Mouse (Mus musculus) kidney, adult 2 months (tissue): ENCODE results near the gene Robo3. TPM values are rescaled to one million over a fixed set of nuclear protein-coding genes. Genes with fewer than 3 reads are reported as not detected.

ENCODE experiments used
- DNase-seq: peaks from one replicate; pipeline ENCODE4 v3.0.0; 2021
- H3K27ac ChIP-seq: fragments of 200-500 bp; 2 replicates; pipeline ENCODE4 v1.5.1; 2012; ENCODE audit warnings: low read depth, low read length, control low read depth, inconsistent platforms; ENCODE audit not compliant: insufficient read depth
- H3K27me3 ChIP-seq: fragments of 200-500 bp; replicated peaks from 2 replicates; pipeline ENCODE4 v1.6.1; 2012; ENCODE audit warnings: mild to moderate bottlenecking, moderate library complexity, low read length, inconsistent platforms; ENCODE audit not compliant: control insufficient read depth, insufficient read depth
- H3K36me3 ChIP-seq: fragments of 200-500 bp; 2 replicates; pipeline ENCODE4 v1.6.1; 2012; ENCODE audit warnings: mild to moderate bottlenecking, moderate library complexity, low read length, inconsistent platforms; ENCODE audit not compliant: control insufficient read depth, insufficient read depth
- H3K4me1 ChIP-seq: fragments of 200-500 bp; 2 replicates; pipeline ENCODE4 v1.6.1; 2011; ENCODE audit warnings: low read length; ENCODE audit not compliant: control insufficient read depth, insufficient read depth
- H3K4me3 ChIP-seq: fragments of 200-500 bp; 2 replicates; pipeline ENCODE4 v1.5.1; 2011; ENCODE audit warnings: mild to moderate bottlenecking, low read depth, low read length, control low read depth; ENCODE audit not compliant: insufficient read depth
- CTCF ChIP-seq: fragments of 200-500 bp; conservative IDR thresholded peaks from 2 replicates; pipeline ENCODE4 v1.5.1; 2011; ENCODE audit warnings: low read depth, mild to moderate bottlenecking, control low read depth, low read length, moderate library complexity, mixed read lengths; ENCODE audit not compliant: insufficient read depth, insufficient read length
- POLR2A ChIP-seq: fragments of 200-500 bp; IDR thresholded peaks from one replicate; pipeline ENCODE4 v1.6.1; 2011; ENCODE audit warnings: low read depth, low read length, control low read depth
- WGBS: fragments of 180-500 bp; shearing (Covaris S2); methylation state at CpG from one replicate; pipeline ENCODE4 v1.1.7; 2018; 5-methylcytosine and 5-hydroxymethylcytosine counted together
- polyA plus RNA-seq: library from polyadenylated mRNA; depleted of rRNA; stranded (reverse); fragments of >200 nt; gene quantifications from 2 replicates; pipeline ENCODE4 v1.2.3, GENCODE M21; 2012; rRNA removed

The Robo3 gene
- 14.4 and 18.7 TPM in 2 replicates for polyA plus RNA-seq

DNA sequence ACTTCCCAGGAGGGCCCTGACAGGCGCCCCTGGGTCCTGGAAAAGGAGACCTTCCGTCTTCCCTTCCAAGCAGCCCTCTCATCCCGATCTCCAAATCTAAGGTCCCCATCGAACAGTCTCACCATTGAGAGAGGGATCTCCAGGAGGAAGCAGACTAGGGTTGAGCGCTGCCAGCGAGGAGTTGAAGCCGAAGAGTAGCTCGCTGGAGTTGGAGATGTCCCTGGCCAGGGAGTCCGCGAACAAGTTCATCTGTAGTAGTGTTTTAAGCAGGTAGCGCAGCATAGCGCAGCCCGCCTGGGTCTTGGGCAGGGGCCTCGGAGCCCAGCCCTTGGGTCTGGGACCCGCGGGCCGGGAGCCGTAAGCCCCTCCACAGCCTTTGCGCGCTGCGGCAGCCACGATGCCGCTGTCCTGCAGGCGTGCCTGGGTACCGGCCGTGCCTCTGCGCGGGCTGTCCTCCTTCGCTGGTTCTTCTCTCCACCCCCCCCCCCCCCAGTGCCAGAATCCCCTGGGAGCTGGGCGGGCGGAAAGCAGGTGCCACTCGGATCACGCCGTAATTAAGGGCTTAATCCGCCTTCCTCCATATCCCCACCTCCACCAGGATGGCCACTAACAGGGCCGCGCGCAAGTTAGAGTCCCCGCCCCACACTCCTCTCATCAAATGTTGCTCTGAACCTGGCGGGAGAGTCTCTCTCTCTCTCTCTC is at the start of gene Robo3:
TSS of gene Robo3 (minus strand) at position 527 of the 702 bp plus-strand sequence.
- Histone ChIP-seq H3K27ac (peak within 1 kb of the TSS; percentile 0; the same call in 1 of the 2 replicates), H3K36me3 (no peaks in the 10 kb centered on the region), H3K4me1 (peaks cover 5% of the 10 kb centered on the region; the same call in 1 of the 2 replicates), H3K4me3 (peak within 1 kb of the TSS; percentile 19), H3K27me3 (peaks cover 1% of the 10 kb centered on the region; the same call in 1 of the 2 replicates)
- WGBS, result 3% methylated on average over 37 of the region's 40 CpGs
- no peak for DNase-seq
- TF ChIP-seq POLR2A (no peak), CTCF (no peak)

DNA sequence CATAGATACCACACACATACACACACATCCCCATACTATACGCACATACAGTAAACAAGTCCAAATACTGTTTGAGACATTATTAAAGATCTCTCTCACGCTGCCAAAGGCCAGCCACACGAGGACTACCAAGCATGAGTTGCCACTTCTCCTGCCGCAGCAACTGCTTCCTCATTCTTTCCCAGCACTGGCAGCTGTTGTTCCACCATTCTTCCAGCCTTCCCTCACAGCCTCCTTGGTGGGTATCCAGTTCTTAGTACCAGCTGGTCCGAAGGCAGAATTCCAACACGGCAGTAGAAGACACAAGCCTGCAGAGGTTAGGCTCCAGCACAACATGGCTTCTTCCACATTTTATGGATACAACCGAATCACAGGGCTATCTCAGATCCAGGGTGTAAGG is 41.9 kb upstream of the Robo3 start:
- no peak for DNase-seq
- no peak overlapping the region for H3K4me3 ChIP-seq
- TF ChIP-seq CTCF (no peak), POLR2A (no peak)
- no peaks in the 10 kb centered on the region for H3K36me3 ChIP-seq
- H3K4me1 ChIP-seq, result no peaks in the 10 kb centered on the region
- WGBS, result 77% methylated on average over 7 of the region's 7 CpGs
- H3K27ac ChIP-seq, result no peak overlapping the region
- no peaks in the 10 kb centered on the region for H3K27me3 ChIP-seq

DNA sequence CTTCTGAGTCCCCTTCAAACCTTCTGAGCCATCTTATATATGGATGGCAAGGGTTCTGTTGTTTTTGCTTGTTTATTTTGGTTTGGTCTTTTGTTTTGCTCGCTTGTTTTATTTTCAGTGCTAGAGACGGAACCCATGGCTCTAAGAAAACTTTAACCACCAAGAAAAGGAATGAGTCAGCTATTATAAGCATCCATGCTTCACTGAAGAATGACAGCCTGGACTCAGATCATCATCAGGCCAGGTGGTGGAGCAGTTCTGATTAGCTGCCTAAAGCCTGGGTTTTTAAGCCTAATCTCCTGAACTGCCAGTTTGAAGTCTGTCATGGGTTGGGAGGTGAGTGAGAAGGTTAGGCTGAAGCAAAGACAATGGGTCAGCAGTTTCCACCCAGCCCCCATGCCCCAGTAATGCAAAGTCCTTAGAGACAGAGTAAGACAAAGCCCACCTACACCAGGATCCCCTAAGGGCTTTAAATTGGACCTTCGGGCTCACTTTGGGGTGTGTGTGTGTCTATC is 40.6 kb upstream of the Robo3 start:
- TF ChIP-seq CTCF (no peak), POLR2A (no peak)
- peak; percentile 49 for DNase-seq
- no peaks in the 10 kb centered on the region for H3K4me1 ChIP-seq
- no peak overlapping the region for H3K27ac ChIP-seq
- no peak overlapping the region for H3K4me3 ChIP-seq
- 53% methylated on average over 3 of the region's 3 CpGs for WGBS
- no peaks in the 10 kb centered on the region for H3K27me3 ChIP-seq
- no peaks in the 10 kb centered on the region for H3K36me3 ChIP-seq

DNA sequence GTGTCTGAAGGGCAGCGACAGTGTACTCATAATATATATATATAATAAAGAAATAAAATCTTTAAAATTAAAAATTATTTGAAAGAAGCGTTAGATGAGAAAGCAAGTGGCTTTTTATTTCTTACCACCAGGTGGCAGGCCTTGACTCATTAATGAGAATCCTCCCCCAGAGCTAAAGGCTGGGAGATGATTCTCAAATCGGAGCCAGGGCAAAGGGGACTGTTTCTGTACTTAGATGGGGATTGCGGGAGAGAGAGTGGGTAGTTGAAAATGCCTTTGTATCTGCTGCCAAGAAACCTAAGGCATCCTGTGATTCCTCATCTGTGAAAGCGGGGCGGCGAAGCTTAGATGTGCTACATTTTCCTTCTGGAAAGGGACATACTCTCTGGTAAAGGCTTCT is 29.7 kb upstream of the Robo3 start:
- H3K27ac ChIP-seq, result no peak overlapping the region
- TF ChIP-seq CTCF, result peak; percentile 40
- TF ChIP-seq POLR2A, result no peak
- no peaks in the 10 kb centered on the region; the same call in 1 of the 2 replicates for H3K4me1 ChIP-seq
- H3K4me3 ChIP-seq, result no peak overlapping the region
- peak; percentile 66 for DNase-seq
- no peaks in the 10 kb centered on the region for H3K36me3 ChIP-seq
- H3K27me3 ChIP-seq, result peaks cover 1% of the 10 kb centered on the region; the same call in 1 of the 2 replicates
- WGBS, result 20% methylated on average over 7 of the region's 7 CpGs

DNA sequence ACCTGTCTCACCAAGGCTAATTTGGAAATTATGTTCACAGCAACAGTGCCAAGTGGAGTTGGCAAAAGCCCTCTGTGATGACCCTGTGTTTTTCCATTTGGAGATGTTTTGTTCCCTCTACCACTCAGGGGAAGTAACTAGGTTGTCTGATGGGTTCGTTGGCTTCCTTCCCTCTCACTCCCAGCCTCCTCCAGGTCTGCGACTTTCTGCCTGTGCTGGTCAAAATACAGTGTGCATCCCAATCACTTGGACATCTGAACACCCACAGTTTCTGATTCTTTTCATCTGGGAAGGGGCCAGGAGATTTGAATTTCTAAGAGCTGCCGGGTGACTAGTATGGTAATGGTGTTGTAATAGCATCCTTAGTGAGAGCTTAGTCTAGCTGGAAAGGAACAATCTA is 28.5 kb upstream of the Robo3 start:
- DNase-seq, result no peak
- Histone ChIP-seq H3K36me3 (no peaks in the 10 kb centered on the region), H3K4me1 (no peaks in the 10 kb centered on the region; the same call in 1 of the 2 replicates), H3K27ac (no peak overlapping the region), H3K27me3 (peaks cover 1% of the 10 kb centered on the region; the same call in 1 of the 2 replicates), H3K4me3 (no peak overlapping the region)
- WGBS, result 20% methylated on average over 3 of the region's 3 CpGs
- TF ChIP-seq CTCF (no peak), POLR2A (no peak)

DNA sequence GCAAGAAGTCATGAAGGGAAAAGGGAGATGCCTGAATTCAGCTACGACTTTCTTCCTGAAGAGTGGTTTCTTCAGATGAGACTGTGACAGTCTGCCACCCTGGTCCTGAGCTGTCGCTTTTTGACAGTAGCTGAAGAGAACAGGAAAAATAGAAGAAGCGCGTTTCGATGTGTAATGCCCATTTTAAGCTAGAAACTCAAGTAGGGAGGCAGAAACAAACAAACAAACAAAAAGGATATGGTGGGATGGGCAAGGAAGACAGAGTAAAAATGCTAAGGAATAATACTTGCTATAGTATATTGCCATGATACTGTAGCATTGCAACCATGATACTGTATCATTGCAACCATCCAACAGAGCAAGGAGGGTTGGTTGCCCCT is 27.9 kb upstream of the Robo3 start:
- 14% methylated on average over 5 of the region's 5 CpGs for WGBS
- peak overlapping the region; percentile 27; the same call in 1 of the 2 replicates for H3K4me3 ChIP-seq
- H3K27me3 ChIP-seq, result peaks cover 1% of the 10 kb centered on the region; the same call in 1 of the 2 replicates
- DNase-seq, result no peak
- 0 out of 2 replicates have a peak, but pooled peaks cover 3% of the 10 kb centered on the region for H3K4me1 ChIP-seq
- TF ChIP-seq CTCF (no peak), POLR2A (no peak)
- no peaks in the 10 kb centered on the region for H3K36me3 ChIP-seq
- H3K27ac ChIP-seq, result no peak overlapping the region

DNA sequence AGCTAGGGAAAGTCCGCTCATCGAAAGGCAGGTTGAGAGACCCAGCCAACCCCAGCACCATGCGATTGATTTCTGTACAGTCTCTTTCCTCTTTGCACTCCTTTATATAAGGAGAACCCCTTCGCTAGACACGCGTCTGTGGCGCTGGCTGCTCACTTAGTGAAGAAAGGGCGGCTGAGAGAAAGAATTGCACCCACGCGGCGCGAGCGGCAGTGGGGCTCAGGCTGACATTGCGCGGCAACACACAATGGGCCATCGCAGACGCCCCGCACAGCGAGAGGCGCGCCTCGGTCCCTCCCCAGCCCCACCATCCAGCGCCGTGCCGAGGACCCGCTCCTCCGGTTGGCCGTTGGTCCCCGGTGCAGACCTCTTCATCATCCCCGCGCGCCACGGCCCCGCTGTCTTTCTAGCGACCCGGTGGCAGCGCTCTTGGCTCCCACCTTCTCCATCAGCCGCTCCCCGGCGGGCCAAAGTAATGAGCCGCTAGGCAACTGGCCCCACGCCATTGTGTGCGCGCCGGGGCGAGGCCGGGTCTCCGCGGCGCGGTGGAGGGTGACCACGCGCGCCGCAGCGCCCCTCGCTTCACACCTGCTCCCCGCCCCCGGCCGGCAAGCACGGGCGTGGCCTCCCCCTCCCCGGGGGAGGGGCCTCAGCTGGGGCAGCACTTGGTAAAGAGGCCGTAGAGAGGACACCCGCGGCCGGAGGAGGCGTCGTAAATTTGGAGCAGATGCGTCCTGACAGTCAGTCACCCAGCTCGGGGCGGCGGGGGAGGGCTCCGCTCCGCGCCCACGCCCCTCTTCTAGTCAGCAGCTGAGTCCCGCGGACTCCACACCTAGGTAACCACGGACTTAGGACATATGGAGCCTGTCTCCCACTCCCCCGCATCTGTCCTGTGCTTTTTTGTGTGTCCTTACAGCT is 27.3 kb upstream of the Robo3 start:
- Histone ChIP-seq H3K4me3 (peak overlapping the region; percentile 27; the same call in 1 of the 2 replicates), H3K4me1 (0 out of 2 replicates have a peak, but pooled peaks cover 3% of the 10 kb centered on the region), H3K27ac (no peak overlapping the region), H3K36me3 (no peaks in the 10 kb centered on the region), H3K27me3 (peaks cover 1% of the 10 kb centered on the region; the same call in 1 of the 2 replicates)
- WGBS, result 1% methylated on average over 81 of the region's 81 CpGs
- no peak for TF ChIP-seq POLR2A
- no peak for TF ChIP-seq CTCF
- DNase-seq, result peak; percentile 29
